Mouse (Mus musculus): Measurements from ENCODE around the gene Aqp6.

Gene Aqp6

GRCm38 (mm10) chr15:99599245-99600070 lies 1.7 kb upstream of the Aqp6 start:
- DNase-seq (ENCODE audit: low spot score), result no peak

GRCm38 (mm10) chr15:99601823-99602120 lies 572 bp downstream of the Aqp6 start:
- no peak for DNase-seq (ENCODE audit: low spot score)

- DNase-seq (ENCODE audit: low spot score), result no peak
These were observed 1.1 kb downstream of the Aqp6 start for GRCm38 (mm10) chr15:99602206-99602820.

GRCm38 (mm10) chr15:99603216-99603615 lies 2.0 kb downstream of the Aqp6 start:
- DNase-seq (ENCODE audit: low spot score), result no peak

GRCm38 (mm10) chr15:99605595-99605994 lies 4.4 kb downstream of the Aqp6 start:
- DNase-seq (ENCODE audit: low spot score), result no peak

GRCm38 (mm10) chr15:99606515-99606914 lies 5.3 kb downstream of the Aqp6 start:
- no peak for DNase-seq (ENCODE audit: low spot score)

- DNase-seq (ENCODE audit: low spot score), result no peak
These were observed 6.4 kb downstream of the Aqp6 start for GRCm38 (mm10) chr15:99607388-99608113.

GRCm38 (mm10) chr15:99608382-99609125 lies 7.4 kb downstream of the Aqp6 start:
- DNase-seq (ENCODE audit: low spot score), result no peak

- no peak for DNase-seq (ENCODE audit: low spot score)
These were observed 10.4 kb downstream of the Aqp6 start for GRCm38 (mm10) chr15:99611563-99611962.

GRCm38 (mm10) chr15:99614273-99614672 lies 13.1 kb downstream of the Aqp6 start:
- no peak for DNase-seq (ENCODE audit: low spot score)

GRCm38 (mm10) chr15:99614753-99615152 lies 13.6 kb downstream of the Aqp6 start:
- no peak for DNase-seq (ENCODE audit: low spot score)

GRCm38 (mm10) chr15:99615246-99615645 lies 14.0 kb downstream of the Aqp6 start:
- no peak for DNase-seq (ENCODE audit: low spot score)

GRCm38 (mm10) chr15:99618595-99618994 lies 17.4 kb downstream of the Aqp6 start:
- no peak for DNase-seq (ENCODE audit: low spot score)

- DNase-seq (ENCODE audit: low spot score), result no peak
These were observed 18.6 kb downstream of the Aqp6 start for GRCm38 (mm10) chr15:99619821-99620220.

- no peak for DNase-seq (ENCODE audit: low spot score)
These were observed 20.9 kb downstream of the Aqp6 start for GRCm38 (mm10) chr15:99622063-99622462.

GRCm38 (mm10) chr15:99631618-99632017 lies 30.4 kb downstream of the Aqp6 start:
- no peak for DNase-seq (ENCODE audit: low spot score)

- DNase-seq (ENCODE audit: low spot score), result no peak
These were observed 33.5 kb downstream of the Aqp6 start for GRCm38 (mm10) chr15:99634702-99635101.

- DNase-seq (ENCODE audit: low spot score), result no peak
These were observed 36.4 kb downstream of the Aqp6 start for GRCm38 (mm10) chr15:99637405-99638123.

GRCm38 (mm10) chr15:99638124-99638485 lies 36.9 kb downstream of the Aqp6 start:
- DNase-seq (ENCODE audit: low spot score), result no peak

- no peak for DNase-seq (ENCODE audit: low spot score)
These were observed 41.4 kb downstream of the Aqp6 start for GRCm38 (mm10) chr15:99642622-99643021.

GRCm38 (mm10) chr15:99643832-99644231 lies 42.6 kb downstream of the Aqp6 start:
- DNase-seq (ENCODE audit: low spot score), result peak; percentile 38

- no peak for DNase-seq (ENCODE audit: low spot score)
These were observed 43.6 kb downstream of the Aqp6 start for GRCm38 (mm10) chr15:99644776-99645175.

All from T-cell, adult 2 months (primary cell).